Mouse (Mus musculus) lung, embryonic 16.5 days (tissue): Measurements from ENCODE around the gene E430018J23Rik. TPM values are rescaled to one million over a fixed set of nuclear protein-coding genes. Genes with fewer than 3 reads are reported as not detected.

Experiments
- ATAC-seq: fragments of 200-750 bp; cut with Nextera tagmentation; 2 replicates; pipeline ENCODE4 v1.8.0; 2017; ENCODE audit warnings: low read depth, mild to moderate bottlenecking, moderate library complexity
- H3K27ac ChIP-seq: fragments of 300-500 bp; sonication (generic); 2 replicates; pipeline ENCODE4 v1.5.1; 2014; ENCODE audit warnings: mild to moderate bottlenecking, control low read depth, low read length
- H3K27me3 ChIP-seq: fragments of 300-500 bp; sonication (generic); 2 replicates; pipeline ENCODE4 v1.6.1; 2014; ENCODE audit warnings: low read depth, low read length, mixed read lengths; ENCODE audit not compliant: control insufficient read depth, insufficient read depth
- H3K36me3 ChIP-seq: fragments of 300-500 bp; sonication (generic); 2 replicates; pipeline ENCODE4 v1.6.1; 2014; ENCODE audit warnings: low read length; ENCODE audit not compliant: control insufficient read depth, insufficient read depth
- H3K4me1 ChIP-seq: fragments of 300-500 bp; sonication (generic); replicated peaks from 2 replicates; pipeline ENCODE4 v1.6.1; 2014; ENCODE audit warnings: low read length, mixed read lengths; ENCODE audit not compliant: control insufficient read depth, insufficient read depth
- H3K4me2 ChIP-seq: fragments of 300-500 bp; sonication (generic); 2 replicates; pipeline ENCODE4 v1.6.1; 2014; ENCODE audit warnings: low read depth, low read length, control low read depth
- H3K4me3 ChIP-seq: fragments of 300-500 bp; sonication (generic); 2 replicates; pipeline ENCODE4 v1.5.1; 2014; ENCODE audit warnings: mild to moderate bottlenecking, low read length, control low read depth
- H3K9ac ChIP-seq: fragments of 300-500 bp; sonication (generic); 2 replicates; pipeline ENCODE4 v1.6.1; 2014; ENCODE audit warnings: low read length, control low read depth
- H3K9me3 ChIP-seq: fragments of 300-500 bp; sonication (generic); 2 replicates; pipeline ENCODE4 v1.6.1; 2016; ENCODE audit warnings: low read length; ENCODE audit not compliant: control insufficient read depth
- WGBS: fragments of 180-500 bp; shearing (Covaris S2); extraction: QIAGEN DNeasy Blood & Tissue Kit; methylation state at CpG from one replicate; pipeline ENCODE4 v1.1.7; 2014; 5-methylcytosine and 5-hydroxymethylcytosine counted together
- polyA plus RNA-seq: library from polyadenylated mRNA; unstranded; fragments of >200 nt; fragmentation: Nextera tagmentation; extraction: Ambion mirVana; gene quantifications from 2 replicates; pipeline ENCODE4 v1.2.1, GENCODE M21; 2015

The E430018J23Rik gene
- 5.7 and 6.6 TPM in 2 replicates for polyA plus RNA-seq

- under 1% methylated on average over 43 of the region's 45 CpGs for WGBS
- H3K9ac ChIP-seq = peak within 1 kb of the TSS; percentile 82
Measured at GRCm38 (mm10) chr7:127393157-127393943, at the start of gene E430018J23Rik. Gene E430018J23Rik (minus strand): TSS chr7:127393629.

GRCm38 (mm10) chr7:127437724-127438123 is 44.3 kb upstream of the E430018J23Rik start:
- no peak for ATAC-seq
- H3K4me2 ChIP-seq = no peak overlapping the region
- H3K27me3 ChIP-seq = no peaks in the 10 kb centered on the region
- WGBS = 79% methylated on average over 3 of the region's 3 CpGs
- no peaks in the 10 kb centered on the region for H3K4me1 ChIP-seq
- no peaks in the 10 kb centered on the region for H3K36me3 ChIP-seq
- H3K9ac ChIP-seq = no peak overlapping the region
- no peak overlapping the region for H3K4me3 ChIP-seq
- H3K27ac ChIP-seq = no peak overlapping the region
- H3K9me3 ChIP-seq = peaks cover 6% of the 10 kb centered on the region

More at GRCm38 (mm10) chr7:127393157-127393943, at the start of gene E430018J23Rik:
- peak; percentile 98 for ATAC-seq
- Histone ChIP-seq H3K27me3 (no peaks in the 10 kb centered on the region; the same call in 1 of the 2 replicates), H3K4me1 (peaks cover 8% of the 10 kb centered on the region), H3K27ac (peak within 1 kb of the TSS; percentile 78), H3K4me3 (peak within 1 kb of the TSS; percentile 66), H3K36me3 (peaks cover 7% of the 10 kb centered on the region), H3K9me3 (no peaks in the 10 kb centered on the region), H3K4me2 (peak within 1 kb of the TSS; percentile 76)

DNA sequence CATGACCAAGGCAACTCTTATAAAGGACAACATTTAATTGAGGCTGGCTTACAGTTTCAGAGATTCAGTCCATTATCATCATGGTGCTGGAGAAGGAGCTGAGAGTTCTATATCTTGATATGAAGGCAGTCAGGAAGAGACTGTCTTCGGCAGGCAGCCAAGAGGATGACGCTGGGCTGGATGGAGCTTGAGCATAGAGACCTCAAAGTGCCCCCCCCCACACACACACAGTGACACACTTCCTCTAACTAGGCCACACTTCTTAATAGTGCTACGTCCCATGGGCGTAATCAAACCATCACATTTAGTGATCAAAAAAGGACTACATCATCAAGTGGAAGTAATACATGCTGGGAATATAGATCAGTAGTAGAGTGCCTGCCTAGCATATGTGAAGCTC is 41.8 kb upstream of the E430018J23Rik start:
- Histone ChIP-seq H3K36me3 (no peaks in the 10 kb centered on the region), H3K27me3 (no peaks in the 10 kb centered on the region), H3K4me3 (no peak overlapping the region), H3K4me2 (no peak overlapping the region), H3K9me3 (peaks cover 6% of the 10 kb centered on the region), H3K27ac (no peak overlapping the region), H3K9ac (no peak overlapping the region), H3K4me1 (no peaks in the 10 kb centered on the region)
- no peak for ATAC-seq
- 89% methylated on average over 4 of the region's 4 CpGs for WGBS

- H3K4me3 ChIP-seq = no peak overlapping the region
- no peak overlapping the region for H3K4me2 ChIP-seq
- WGBS = 56% methylated on average over 3 of the region's 3 CpGs
- no peaks in the 10 kb centered on the region for H3K9me3 ChIP-seq
- H3K27me3 ChIP-seq = peaks cover 6% of the 10 kb centered on the region; the same call in 1 of the 2 replicates
- H3K4me1 ChIP-seq = peaks cover 4% of the 10 kb centered on the region
- ATAC-seq = no peak
- no peaks in the 10 kb centered on the region for H3K36me3 ChIP-seq
- H3K9ac ChIP-seq = no peak overlapping the region
- no peak overlapping the region for H3K27ac ChIP-seq
Measured at GRCm38 (mm10) chr7:127426354-127426753, 32.9 kb upstream of the E430018J23Rik start.

GRCm38 (mm10) chr7:127425911-127426310 is 32.5 kb upstream of the E430018J23Rik start:
- H3K27me3 ChIP-seq = peaks cover 6% of the 10 kb centered on the region; the same call in 1 of the 2 replicates
- ATAC-seq = no peak
- no peak overlapping the region for H3K4me3 ChIP-seq
- H3K9me3 ChIP-seq = no peaks in the 10 kb centered on the region
- no peaks in the 10 kb centered on the region for H3K36me3 ChIP-seq
- no peak overlapping the region for H3K9ac ChIP-seq
- no peak overlapping the region for H3K27ac ChIP-seq
- H3K4me1 ChIP-seq = peaks cover 8% of the 10 kb centered on the region
- 78% methylated on average over 2 of the region's 2 CpGs for WGBS
- H3K4me2 ChIP-seq = no peak overlapping the region

GRCm38 (mm10) chr7:127425291-127425690 is 31.9 kb upstream of the E430018J23Rik start:
- WGBS = 77% methylated on average over 3 of the region's 3 CpGs
- no peak for ATAC-seq
- no peak overlapping the region for H3K4me2 ChIP-seq
- H3K27ac ChIP-seq = no peak overlapping the region
- no peaks in the 10 kb centered on the region for H3K36me3 ChIP-seq
- H3K27me3 ChIP-seq = peaks cover 6% of the 10 kb centered on the region; the same call in 1 of the 2 replicates
- H3K4me3 ChIP-seq = no peak overlapping the region
- H3K9ac ChIP-seq = no peak overlapping the region
- no peaks in the 10 kb centered on the region for H3K9me3 ChIP-seq
- H3K4me1 ChIP-seq = peaks cover 8% of the 10 kb centered on the region

GRCm38 (mm10) chr7:127422247-127422646 is 28.8 kb upstream of the E430018J23Rik start:
- WGBS = under 1% methylated on average over 15 of the region's 15 CpGs
- ATAC-seq = peak; percentile 27; the same call in 1 of the 2 replicates
- peak overlapping the region; percentile 82 for H3K4me3 ChIP-seq
- peaks cover 6% of the 10 kb centered on the region; the same call in 1 of the 2 replicates for H3K27me3 ChIP-seq
- H3K27ac ChIP-seq = no peak overlapping the region
- H3K4me2 ChIP-seq = peak overlapping the region; percentile 97
- no peaks in the 10 kb centered on the region for H3K9me3 ChIP-seq
- H3K36me3 ChIP-seq = peaks cover 3% of the 10 kb centered on the region; the same call in 1 of the 2 replicates
- H3K4me1 ChIP-seq = peaks cover 8% of the 10 kb centered on the region
- peak overlapping the region; percentile 89 for H3K9ac ChIP-seq

DNA sequence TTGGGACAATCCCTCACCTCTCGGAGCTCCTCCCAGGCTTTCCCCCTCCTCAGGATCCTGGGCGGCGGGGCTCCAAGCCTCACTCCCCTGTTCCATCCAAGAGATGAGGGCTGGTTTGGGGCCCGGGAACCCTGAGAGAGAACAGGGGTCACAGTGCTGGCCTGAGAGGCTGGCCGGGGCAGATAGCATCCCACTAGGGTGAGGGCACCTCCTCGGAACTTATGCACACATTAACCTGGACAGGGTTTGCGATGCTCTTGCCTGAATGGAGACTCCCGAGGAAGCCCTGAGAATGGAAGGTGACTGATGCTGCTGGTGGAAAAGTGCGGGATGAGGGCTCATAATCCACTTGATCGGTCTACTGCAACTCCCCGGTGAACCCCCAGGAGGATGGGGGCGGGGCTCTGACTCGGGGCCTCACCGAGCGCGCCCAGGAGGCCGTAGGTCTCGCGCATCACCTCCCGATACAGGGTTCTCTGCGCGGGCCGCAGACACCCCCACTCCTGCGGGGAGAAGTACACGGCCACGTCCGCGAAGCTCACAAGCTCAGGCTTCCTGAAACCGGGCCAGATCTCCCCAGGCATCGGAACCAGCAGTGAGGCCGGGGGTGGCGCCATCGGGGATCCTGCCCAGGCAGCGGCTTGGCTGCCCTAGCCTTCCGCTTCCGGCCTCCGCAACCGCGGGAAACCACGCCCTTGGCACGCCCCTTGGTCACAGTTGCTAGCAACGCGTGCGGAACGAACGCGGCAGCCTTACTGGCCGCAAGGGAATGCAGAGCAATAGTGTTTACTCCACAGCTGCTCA is 28.2 kb upstream of the E430018J23Rik start, which contains the start of gene Zfp688:
Zfp688 (minus strand) TSS at position 681 of the 804 bp plus-strand sequence.
- Histone ChIP-seq H3K27ac (0 out of 2 replicates have a peak within 1 kb of the TSS, but pooled peaks have one; percentile 23), H3K27me3 (peaks cover 6% of the 10 kb centered on the region; the same call in 1 of the 2 replicates), H3K4me1 (peaks cover 8% of the 10 kb centered on the region), H3K4me2 (peak within 1 kb of the TSS; percentile 97), H3K4me3 (peak within 1 kb of the TSS; percentile 82), H3K9ac (peak within 1 kb of the TSS; percentile 89), H3K36me3 (peaks cover 3% of the 10 kb centered on the region; the same call in 1 of the 2 replicates), H3K9me3 (no peaks in the 10 kb centered on the region)
- peak; percentile 98 for ATAC-seq
- WGBS = under 1% methylated on average over 48 of the region's 48 CpGs

GRCm38 (mm10) chr7:127411418-127411817 is 18.0 kb upstream of the E430018J23Rik start:
- Histone ChIP-seq H3K9ac (no peak overlapping the region), H3K4me3 (no peak overlapping the region), H3K9me3 (no peaks in the 10 kb centered on the region), H3K36me3 (no peaks in the 10 kb centered on the region), H3K27ac (no peak overlapping the region), H3K27me3 (no peaks in the 10 kb centered on the region), H3K4me1 (no peaks in the 10 kb centered on the region), H3K4me2 (no peak overlapping the region)
- 47% methylated on average over 2 of the region's 2 CpGs for WGBS
- ATAC-seq = no peak
